Mouse (Mus musculus): ENCODE results near the gene Cox17. TPM values are rescaled to one million over a fixed set of nuclear protein-coding genes. Genes with fewer than 3 reads are reported as not detected.
A peak's percentile ranks its signal among the peaks of the same experiment; 100 is the strongest.
"Not testable (repeated sequence)": the region's sequence is repeated elsewhere in the genome, so short reads cannot be mapped to it uniquely, and the experiment has no call there.

Gene Cox17
- total RNA-seq (2015) = 89.3 and 106 TPM in 2 replicates
- total RNA-seq (2017) = 210 and 268 TPM in 2 replicates

GRCm38 (mm10) chr16:38346529-38347325 lies at the start of gene Cox17, which contains the start of gene Gm21987:
Cox17 (plus strand) TSS chr16:38346991.
Gm21987 (plus strand) TSS chr16:38347040.
- peak; percentile 99 for ATAC-seq (ENCODE audit: poor library complexity, severe bottlenecking)

DNA sequence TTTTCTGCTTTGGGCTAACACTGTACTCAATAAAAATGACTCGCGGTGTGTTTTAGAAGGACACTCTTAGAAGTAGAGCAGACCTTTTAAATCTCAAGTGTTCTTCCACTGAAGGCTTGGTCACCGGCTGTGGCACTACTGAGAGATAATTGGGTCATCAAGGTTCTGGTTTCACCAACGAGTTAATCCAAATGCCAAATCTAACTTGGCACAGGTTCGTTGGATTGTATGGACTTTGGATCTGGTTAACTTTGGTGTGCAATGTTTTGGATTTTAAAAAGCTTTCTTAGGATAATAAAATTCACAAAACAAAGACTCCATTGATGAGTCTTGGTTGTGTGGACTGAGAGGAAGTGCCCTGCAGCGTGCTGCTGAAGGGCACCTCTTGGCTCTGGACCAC lies 48.4 kb upstream of the Cox17 start:
- no peak for ATAC-seq (ENCODE audit: poor library complexity, severe bottlenecking)

DNA sequence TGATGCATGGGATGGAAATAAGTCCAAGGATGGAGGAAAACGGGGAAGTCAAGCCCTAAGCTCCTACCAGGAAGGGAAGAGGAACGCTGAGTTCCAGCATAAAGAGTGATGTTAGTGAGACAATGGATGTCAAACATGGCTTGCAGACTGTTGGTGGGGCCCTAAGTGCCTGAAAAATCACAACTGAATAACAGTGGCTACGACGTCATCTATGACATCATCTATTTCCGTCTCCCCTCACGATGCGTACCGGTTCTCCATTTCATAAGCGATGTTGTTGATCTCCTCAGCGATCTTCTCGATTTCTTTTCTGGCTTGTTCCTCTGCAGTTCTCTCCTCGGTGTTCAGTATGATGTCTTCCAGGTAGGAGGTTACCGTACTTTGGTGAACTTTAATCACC lies 44.4 kb upstream of the Cox17 start:
- ATAC-seq (ENCODE audit: poor library complexity, severe bottlenecking) = no peak

- no peak for ATAC-seq (ENCODE audit: poor library complexity, severe bottlenecking)
Measured at GRCm38 (mm10) chr16:38304460-38305194, 42.2 kb upstream of the Cox17 start.

DNA sequence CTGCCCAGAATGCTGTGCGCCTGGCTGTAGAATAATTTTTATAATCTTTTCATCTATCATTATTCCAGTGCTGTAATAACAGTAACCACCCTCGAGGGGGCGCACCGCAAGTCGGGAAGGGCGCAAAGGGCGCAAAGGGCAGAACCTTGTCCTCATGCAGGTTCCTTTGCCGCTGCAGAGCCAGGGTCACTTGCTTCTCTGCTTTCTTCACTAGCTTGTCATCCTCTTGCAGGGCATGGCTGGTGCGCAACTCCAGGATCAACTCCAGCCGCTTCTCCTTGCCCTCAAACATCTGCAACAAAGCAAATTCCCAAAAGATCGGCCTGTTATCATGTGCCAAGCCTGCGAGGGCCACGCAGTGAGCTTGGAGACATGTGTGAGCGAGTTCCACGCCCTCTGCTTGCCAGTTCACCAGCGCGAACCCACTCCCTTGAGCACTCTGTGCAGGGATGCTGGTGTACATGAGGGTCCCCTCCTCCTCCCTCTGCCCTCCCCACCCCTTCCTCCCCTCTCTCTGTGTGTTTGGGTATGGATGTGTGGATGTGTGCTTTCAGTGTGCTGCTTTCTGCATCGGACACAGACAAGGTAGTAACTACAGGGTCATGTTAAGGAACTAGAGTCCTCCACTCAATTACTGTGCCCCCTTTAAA lies 40.1 kb upstream of the Cox17 start:
- 0 out of 2 replicates have a peak, but pooled peaks have one; percentile 43 for ATAC-seq (ENCODE audit: poor library complexity, severe bottlenecking)

DNA sequence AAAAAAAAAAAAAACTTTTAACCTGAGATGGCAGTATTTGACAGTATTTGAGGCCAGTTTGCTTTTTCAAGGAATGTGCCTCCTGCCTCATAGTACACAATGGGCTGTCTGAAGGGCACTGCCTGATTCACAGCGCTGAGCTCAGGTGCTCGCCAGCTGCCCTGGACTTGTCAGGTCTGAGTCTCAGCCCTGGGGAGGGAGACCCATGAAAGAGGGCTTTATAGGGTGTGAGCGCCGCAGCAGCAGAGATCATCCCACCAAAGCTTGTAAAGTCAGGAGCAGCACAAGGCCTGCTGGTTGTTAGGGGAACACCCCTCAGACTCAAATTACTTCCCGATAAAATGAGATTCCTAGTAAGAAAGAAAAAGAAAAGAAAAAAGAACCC lies 39.6 kb upstream of the Cox17 start:
- no peak for ATAC-seq (ENCODE audit: poor library complexity, severe bottlenecking)

GRCm38 (mm10) chr16:38307651-38308050 lies 39.1 kb upstream of the Cox17 start:
- ATAC-seq (ENCODE audit: poor library complexity, severe bottlenecking) = no peak

- no peak for ATAC-seq (ENCODE audit: poor library complexity, severe bottlenecking)
Measured at GRCm38 (mm10) chr16:38308195-38308594, 38.6 kb upstream of the Cox17 start.

GRCm38 (mm10) chr16:38318492-38318891 lies 28.3 kb upstream of the Cox17 start:
- no peak for ATAC-seq (ENCODE audit: poor library complexity, severe bottlenecking)

- ATAC-seq (ENCODE audit: poor library complexity, severe bottlenecking) = no peak
Measured at GRCm38 (mm10) chr16:38319087-38319486, 27.7 kb upstream of the Cox17 start.

DNA sequence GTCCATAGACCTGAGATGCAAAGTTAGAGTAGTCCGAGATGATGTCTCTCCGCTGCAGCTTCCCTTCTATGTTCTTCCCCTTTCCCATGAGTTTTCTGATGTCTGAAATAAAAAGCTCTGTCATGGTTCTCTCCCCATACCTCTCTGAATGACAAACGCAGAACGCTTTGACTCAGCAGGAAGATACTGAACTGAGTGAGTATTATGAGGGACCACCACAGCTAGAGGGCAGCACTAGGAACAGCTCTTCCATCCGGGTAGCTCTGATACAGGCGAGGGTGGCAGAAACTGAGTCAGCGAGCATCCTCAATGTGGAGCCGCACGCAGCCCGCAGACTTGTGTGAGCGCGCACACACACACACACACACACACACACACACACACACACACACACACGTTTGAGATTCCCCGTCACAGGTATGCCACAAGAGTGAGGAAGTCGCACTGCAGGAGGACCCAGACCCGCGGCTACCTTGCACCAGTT lies 25.3 kb upstream of the Cox17 start:
- ATAC-seq (ENCODE audit: poor library complexity, severe bottlenecking) = peak; percentile 78

- no peak for ATAC-seq (ENCODE audit: poor library complexity, severe bottlenecking)
Measured at GRCm38 (mm10) chr16:38324311-38324710, 22.5 kb upstream of the Cox17 start.

DNA sequence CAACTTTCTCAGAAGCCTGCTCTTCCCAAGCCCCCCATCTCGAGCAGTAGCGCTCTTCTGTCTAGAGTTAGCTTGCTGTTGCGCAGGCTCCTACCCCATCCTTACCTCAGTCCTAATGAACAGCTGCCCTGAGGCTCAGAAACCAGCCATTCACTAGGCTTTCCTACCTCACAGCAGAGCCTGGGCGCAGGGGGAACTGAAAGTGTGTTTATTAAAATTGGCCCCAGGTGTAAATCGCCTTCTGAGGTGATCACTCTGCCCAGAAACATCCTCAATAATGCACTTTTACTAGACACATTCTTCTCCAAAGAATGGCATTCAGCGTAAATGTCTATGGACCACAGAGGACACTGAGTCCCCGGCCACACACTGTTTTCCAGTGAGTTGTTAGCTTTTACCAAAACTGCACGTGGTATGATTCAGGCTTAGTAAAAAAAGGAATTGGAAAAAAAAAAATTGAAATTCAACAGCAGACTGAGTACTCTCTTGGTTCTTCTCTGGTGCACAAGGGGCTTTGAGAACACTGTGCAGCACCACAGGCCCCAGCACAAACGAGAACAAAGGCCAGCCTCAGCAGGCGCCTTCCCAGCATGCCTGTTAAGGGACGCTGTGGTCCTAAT lies 19.9 kb upstream of the Cox17 start:
- ATAC-seq (ENCODE audit: poor library complexity, severe bottlenecking) = no peak

- ATAC-seq (ENCODE audit: poor library complexity, severe bottlenecking) = no peak
Measured at GRCm38 (mm10) chr16:38329340-38329739, 17.5 kb upstream of the Cox17 start.

DNA sequence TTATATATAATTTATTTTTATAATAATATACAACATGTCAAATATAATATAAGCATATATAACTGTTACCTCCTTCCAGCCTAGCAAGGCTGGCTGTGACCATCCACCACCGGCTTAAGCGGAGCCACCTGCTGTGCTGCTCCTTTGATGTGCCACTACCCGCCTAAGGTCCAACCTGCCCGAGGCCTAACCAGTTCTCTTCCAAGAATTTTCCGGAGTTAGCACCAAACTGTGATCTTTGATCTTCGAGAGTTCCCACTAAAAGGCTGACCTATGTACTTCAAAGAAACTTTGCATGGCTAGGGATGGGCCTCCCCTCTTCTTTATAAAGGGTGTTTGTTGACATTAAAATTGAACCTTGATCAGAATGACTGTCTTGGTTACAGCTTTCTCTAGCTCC lies 12.4 kb upstream of the Cox17 start:
- ATAC-seq (ENCODE audit: poor library complexity, severe bottlenecking) = no peak

GRCm38 (mm10) chr16:38338077-38338476 lies 8.7 kb upstream of the Cox17 start:
- not testable (repeated sequence) for ATAC-seq (ENCODE audit: poor library complexity, severe bottlenecking)

- peak; percentile 54 for ATAC-seq (ENCODE audit: poor library complexity, severe bottlenecking)
Measured at GRCm38 (mm10) chr16:38341396-38342324, 5.1 kb upstream of the Cox17 start, which contains the start of gene Maats1. Maats1 (minus strand) TSS chr16:38342143.

GRCm38 (mm10) chr16:38344941-38345725 lies 1.7 kb upstream of the Cox17 start:
- ATAC-seq (ENCODE audit: poor library complexity, severe bottlenecking) = no peak

DNA sequence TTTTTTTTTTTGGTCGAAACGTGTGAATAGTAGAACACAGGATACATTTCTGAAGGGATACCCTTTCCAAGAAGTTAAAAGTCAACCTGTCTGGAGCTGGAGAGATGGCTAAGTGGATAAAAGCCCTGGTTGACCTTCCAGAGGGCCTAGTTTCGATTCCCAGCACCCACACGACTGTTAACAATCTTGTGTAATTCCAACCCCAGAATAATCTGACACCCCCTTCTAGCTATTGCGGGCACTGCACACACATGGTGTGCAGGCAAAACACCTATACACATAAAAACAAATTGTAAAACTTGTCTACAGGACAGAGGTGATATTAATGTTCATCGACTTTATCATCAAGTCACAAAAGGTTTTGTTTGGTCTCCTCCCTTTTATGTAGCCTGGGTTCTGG lies 797 bp downstream of the Cox17 start:
- no peak for ATAC-seq (ENCODE audit: poor library complexity, severe bottlenecking)

All from megakaryocyte, adult 5-6 weeks (primary cell).